Mouse (Mus musculus): ENCODE results near the gene Uggt2. TPM values are rescaled to one million over a fixed set of nuclear protein-coding genes. Genes with fewer than 3 reads are reported as not detected.

Uggt2 gene
- 5.2 and 8.1 TPM in 2 replicates for polyA plus RNA-seq (2015; fragmentation: Nextera tagmentation; extraction: Ambion mirVana)

GRCm38 (mm10) chr14:119098851-119099569, at the start of gene Uggt2:
Gene Uggt2 (minus strand): TSS chr14:119099430.

GRCm38 (mm10) chr14:119137906-119138785, 38.9 kb upstream of the Uggt2 start, which contains the start of gene Hs6st3:
Gene Hs6st3 (plus strand): TSS chr14:119138341.

GRCm38 (mm10) chr14:118937533-118938492, 161.4 kb downstream of the Uggt2 start, which contains the start of gene Dnajc3:
Gene Dnajc3 (plus strand): TSS chr14:118937976.

Other genes starting within 250 kb of the Uggt2 start
- gene Dzip1, start 174.0 kb downstream of the Uggt2 start, polyA plus RNA-seq (2015; fragmentation: Nextera tagmentation; extraction: Ambion mirVana) = 7.8 and 8.1 TPM in 2 replicates
- gene Dnajc3, start 161.5 kb downstream of the Uggt2 start, polyA plus RNA-seq (2015; fragmentation: Nextera tagmentation; extraction: Ambion mirVana) = 32.5 and 42.7 TPM in 2 replicates
- gene Hs6st3, start 38.9 kb upstream of the Uggt2 start, polyA plus RNA-seq (2015; fragmentation: Nextera tagmentation; extraction: Ambion mirVana) = 0.15 TPM in 1 of 2 replicates, not detected in the other

Data from adrenal gland, postnatal 0 days (tissue).